Mouse (Mus musculus) hematopoietic stem cell, adult 5-6 weeks (primary cell): ENCODE results near the gene Tcte1. TPM values are rescaled to one million over a fixed set of nuclear protein-coding genes. Genes with fewer than 3 reads are reported as not detected.

Source experiments
- ATAC-seq, 2 experiments: fragments of 125-278 bp in 1 of 2; replicated peaks in 1 of 2; 2 replicates each; pipeline ENCODE4 v1.8.0; 2016 to 2017; ENCODE audit warnings: inconsistent platforms in 2 of 2, mild to moderate bottlenecking in 2 of 2, moderate number of reproducible peaks in 2 of 2, low read depth in 1 of 2, moderate TSS enrichment in 1 of 2; ENCODE audit not compliant: low FRiP score in 2 of 2, poor library complexity in 2 of 2, severe bottlenecking in 2 of 2, insufficient read depth in 1 of 2, low TSS enrichment in 1 of 2
- total RNA-seq: library from RNA; stranded (forward); fragments of 172-1452, 232-1000 nt; gene quantifications from 2 replicates; pipeline ENCODE4 v1.2.3, GENCODE M21; 2017

Tcte1 gene
- total RNA-seq, 1 experiment from 2014 or later: not detected

DNA sequence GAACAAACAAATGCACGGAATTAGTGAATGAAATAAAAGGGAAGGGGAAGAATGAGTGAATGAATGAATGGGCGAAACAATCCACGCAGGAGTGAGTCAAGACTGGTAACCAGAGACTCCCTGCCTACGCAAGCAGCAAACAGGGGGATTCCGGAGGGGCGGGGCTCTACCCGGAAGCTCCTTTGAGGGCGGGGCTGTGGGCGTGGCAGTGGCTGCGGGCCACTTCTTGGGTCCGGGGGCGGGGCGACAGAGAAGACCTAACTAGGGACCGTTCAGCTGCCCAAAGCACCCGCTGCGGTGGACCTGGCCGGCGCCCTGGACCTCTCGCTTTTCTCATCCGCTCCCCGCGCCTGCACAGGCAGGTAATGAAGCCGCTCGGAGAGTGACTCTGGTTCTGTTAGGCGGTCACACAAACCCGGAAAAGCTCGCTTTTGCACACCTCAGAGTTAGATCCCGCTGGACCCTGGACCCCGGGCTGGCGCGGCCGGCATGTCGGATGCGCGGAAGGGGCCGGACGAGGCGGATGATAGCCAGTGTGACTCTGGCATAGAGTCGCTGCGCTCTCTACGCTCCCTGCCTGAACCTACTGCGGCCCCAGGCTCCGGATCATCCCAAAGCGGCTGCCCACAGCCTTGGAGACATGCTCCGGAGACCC is 32.3 kb downstream of the Tcte1 start, which contains the start of gene Nfkbie:
Gene Nfkbie, plus strand, starts transcription at position 252 of the 655 bp plus-strand sequence.
- peak; percentile 50 to 59 for ATAC-seq

- ATAC-seq: no peak
These were observed 32.9 kb downstream of the Tcte1 start for GRCm38 (mm10) chr17:45556107-45556489.

DNA sequence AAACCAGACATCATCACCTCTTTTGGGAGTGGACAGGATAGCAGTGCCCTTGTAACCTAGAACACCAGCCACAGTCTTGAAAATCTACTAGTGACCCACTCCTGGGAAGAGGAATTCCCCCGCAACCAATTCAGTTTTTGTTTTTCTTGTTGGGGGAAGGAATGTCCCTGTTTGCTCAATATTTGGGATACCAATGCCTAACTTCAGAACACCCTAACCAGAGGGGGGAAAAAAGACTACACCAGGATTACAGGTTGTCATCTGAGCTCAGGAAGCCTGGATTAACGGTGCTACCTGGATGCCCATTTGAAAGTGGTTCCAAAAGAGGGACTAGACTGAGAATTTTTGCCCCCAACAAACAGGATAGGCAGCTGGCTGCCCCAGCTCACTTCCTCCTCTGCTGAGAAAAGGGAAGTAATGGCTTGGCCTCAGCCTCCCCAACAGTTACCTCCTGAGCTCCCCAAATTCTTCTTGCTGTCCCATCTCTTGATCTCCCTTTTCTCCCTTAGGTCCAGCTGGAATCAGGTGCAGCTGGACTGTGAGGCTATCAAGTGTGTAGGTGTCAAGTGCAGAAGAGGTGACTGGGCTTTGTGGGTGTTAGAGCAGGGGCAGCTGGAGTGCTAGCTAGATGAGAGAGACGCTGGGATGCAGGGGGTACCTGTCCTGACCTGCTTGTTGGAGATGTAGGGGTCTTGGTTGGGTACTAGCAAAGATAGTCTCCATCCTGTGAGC is 33.4 kb downstream of the Tcte1 start:
- 0 out of 4 replicates have a peak, but pooled peaks have one; percentile 23 to 37 for ATAC-seq

- no peak for ATAC-seq
These were observed 34.1 kb downstream of the Tcte1 start for GRCm38 (mm10) chr17:45557246-45557824.

DNA sequence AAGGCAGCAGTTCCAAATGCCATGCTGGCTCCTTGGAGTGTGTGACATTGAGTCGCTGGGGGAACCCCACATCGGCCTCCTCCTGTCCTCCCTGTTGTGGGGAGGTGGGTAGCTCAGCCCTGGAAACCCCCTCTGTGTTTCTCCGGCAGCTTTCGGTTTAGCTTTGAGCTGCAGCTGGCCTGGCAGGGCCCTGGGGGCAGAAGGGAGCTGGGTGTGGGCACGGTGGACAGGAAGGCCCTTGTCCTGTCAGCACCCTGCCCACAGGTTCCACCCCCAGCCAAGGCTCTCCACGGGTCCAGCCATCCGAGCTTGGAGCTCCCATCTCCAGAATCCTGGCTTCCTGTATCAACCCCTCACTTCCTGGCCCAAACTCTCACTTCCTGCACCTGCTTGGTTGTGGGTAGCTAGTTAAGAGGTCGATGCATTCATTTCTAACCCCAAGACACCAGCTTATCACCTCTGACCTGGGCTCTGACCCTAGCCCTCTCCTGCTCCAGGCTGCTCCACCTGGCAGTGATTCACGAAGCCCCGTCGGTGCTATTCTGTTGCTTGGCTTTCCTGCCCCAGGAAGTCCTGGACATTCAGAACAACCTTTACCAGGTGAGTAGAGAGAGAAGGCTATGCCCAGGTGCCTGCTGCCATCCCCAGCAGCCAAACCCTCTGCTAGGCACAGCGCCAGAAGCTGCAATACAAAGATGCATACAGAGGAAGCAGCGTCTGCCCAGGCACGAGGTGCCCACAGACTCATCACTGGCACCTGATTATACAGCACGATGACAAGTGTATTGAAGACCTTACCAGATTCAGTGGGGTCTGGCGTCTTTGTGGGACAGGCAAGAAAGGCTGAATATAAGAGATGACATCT is 35.0 kb downstream of the Tcte1 start:
- peak; percentile 3 to 29; a peak in 2 of 4 replicates for ATAC-seq

DNA sequence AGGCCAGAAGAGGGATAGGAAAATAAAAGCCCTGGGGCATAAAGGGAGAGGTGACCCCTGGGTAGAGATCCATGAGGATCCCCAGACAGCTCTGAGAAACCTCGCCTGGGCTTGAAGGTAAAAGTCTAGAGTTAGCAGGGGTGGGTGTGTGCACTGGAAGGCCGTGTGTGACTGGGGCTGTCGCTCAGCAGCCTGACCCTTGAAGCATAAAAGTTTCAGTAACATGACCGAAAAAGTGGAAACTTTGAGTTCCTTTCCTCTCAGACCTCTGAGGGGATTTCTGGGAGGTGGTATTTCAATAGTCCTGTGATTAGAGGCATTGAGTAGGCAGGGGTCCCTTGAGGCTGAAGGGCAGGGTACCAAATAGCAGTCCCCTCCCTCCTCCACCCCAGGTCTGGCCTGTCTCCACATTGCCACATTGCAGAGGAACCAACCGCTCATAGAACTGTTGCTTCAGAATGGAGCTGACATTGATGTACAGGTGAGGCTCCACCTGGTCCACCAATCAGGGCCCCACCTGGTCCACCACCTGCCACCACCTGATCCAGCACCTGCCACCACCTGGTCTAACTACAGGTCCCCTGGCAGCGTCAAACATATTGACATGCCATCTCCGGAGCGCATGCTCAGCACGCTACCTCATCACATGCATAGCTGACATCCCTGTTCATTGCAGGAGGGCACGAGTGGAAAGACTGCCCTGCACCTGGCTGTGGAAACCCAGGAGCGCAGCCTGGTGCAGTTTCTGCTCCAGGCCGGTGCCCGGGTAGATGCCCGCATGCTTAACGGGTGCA is 36.7 kb downstream of the Tcte1 start:
- ATAC-seq: no peak

GRCm38 (mm10) chr17:45563216-45563615 is 40.0 kb downstream of the Tcte1 start:
- ATAC-seq: no peak

DNA sequence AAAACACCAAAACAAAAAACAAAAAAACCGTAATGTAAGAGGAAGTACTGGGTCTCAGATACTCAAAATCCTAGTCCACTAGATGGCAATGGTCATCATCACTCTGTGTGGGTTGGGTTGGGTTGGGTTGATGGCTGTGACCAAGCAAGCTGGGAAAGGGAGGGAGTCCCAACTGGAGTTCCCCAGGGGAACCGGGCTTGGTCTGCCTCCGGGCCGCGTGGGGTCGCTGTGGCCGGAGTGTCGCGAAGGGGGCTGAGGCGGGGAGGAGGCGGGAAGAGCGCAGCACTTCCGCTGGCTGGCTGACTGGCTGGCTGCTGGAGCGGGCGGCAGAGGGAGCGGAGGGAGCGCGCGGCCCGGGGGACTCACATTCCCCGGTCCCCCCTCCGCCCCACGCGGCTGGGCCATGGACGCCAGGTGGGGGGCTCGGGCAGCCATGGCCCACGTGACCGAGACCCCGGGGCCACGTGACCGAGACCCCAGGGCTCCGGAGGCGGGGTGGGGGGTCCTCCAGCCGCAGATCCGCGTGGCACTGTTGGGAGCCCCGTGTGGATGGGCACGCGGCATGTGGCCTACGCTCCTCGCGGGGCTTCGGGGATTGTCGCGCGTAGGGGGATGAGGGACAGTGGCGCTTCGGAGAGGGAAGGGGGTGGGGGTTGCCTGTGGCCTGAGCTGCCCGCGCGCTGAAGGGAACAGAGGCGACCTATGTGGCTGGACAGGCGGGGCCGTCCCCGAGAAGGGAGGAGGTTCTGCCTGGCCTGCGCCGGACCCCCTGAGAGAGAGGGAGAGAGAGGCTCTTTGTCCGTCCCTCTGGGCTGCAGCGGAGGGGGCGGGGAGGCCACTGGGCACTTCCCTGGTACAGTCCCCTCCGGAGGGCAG is 40.7 kb downstream of the Tcte1 start, which contains the start of gene Slc35b2:
Gene Slc35b2, plus strand, starts transcription at position 220 of the 876 bp plus-strand sequence.
- ATAC-seq: peak; percentile 74

- 0 out of 4 replicates have a peak, but pooled peaks of 1 of the 2 experiments have one; percentile 17 for ATAC-seq
These were observed 41.4 kb downstream of the Tcte1 start for GRCm38 (mm10) chr17:45564531-45565084.

DNA sequence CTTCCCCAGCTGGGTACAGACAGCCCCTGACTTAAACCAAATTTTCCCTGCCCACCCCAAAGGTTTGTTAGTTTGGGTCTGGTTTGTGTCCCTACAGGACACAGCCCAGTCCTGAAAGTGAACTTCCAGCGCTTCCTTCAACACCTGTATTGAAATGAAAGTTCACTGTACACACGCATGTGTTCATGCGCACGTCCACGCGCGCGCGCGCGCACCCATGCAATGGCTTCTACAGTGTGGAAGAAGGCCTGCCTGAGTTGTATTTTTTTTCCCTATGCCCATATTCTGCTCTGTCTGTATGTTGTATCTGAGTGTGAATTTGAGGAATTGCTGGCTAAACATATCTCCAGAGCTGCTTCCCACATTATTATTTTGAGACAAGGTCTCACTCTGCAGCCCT is 41.9 kb downstream of the Tcte1 start:
- ATAC-seq: no peak

- ATAC-seq: no peak
These were observed 42.8 kb downstream of the Tcte1 start for GRCm38 (mm10) chr17:45566031-45566359.

DNA sequence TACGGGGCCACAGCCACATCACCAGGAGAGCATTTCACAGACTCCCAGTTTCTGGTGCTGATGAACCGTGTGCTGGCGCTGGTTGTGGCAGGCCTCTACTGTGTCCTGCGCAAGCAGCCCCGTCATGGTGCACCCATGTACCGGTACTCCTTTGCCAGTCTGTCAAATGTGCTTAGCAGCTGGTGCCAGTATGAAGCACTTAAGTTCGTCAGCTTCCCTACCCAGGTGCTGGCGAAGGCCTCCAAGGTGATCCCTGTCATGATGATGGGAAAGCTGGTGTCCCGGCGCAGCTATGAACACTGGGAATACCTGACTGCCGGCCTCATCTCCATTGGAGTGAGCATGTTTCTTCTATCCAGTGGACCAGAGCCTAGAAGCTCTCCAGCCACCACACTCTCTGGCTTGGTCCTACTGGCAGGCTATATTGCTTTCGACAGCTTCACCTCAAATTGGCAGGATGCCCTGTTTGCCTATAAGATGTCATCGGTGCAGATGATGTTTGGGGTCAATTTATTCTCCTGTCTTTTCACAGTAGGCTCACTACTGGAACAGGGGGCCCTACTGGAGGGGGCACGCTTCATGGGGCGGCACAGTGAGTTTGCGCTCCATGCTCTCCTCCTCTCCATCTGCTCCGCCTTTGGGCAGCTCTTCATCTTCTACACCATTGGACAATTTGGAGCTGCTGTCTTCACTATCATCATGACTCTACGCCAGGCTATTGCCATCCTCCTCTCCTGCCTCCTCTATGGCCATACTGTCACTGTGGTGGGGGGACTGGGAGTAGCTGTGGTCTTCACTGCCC is 43.3 kb downstream of the Tcte1 start:
- no peak for ATAC-seq

- ATAC-seq: no peak
These were observed 43.9 kb downstream of the Tcte1 start for GRCm38 (mm10) chr17:45567162-45567601.

- no peak for ATAC-seq
These were observed 45.8 kb downstream of the Tcte1 start for GRCm38 (mm10) chr17:45568990-45569389.

DNA sequence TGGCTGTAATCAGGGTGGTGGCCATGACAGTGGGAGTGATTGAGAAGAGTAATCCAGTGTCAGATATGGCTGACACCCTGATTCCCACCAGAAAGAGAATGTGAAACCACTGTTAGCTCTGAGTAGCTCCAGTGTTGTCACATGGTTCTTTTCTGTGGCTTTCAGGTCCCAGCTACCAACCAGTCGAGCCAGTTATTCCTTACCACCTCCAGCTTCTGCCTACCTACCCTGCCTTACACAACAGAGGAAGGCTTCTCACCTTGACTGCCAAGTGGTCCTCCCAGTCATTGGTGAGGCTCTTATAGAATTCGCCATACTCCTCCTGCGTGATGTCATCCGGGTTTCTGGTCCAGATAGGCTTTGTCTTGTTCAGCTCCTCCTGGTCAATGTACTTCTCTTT is 46.8 kb downstream of the Tcte1 start:
- no peak for ATAC-seq
